Mouse (Mus musculus) stomach, embryonic 16.5 days (tissue): Measurements from ENCODE around the gene Fry. TPM values are rescaled to one million over a fixed set of nuclear protein-coding genes. Genes with fewer than 3 reads are reported as not detected.
A peak's percentile ranks its signal among the peaks of the same experiment; 100 is the strongest.

Experiments
- ATAC-seq: fragments of 200-750 bp; cut with Nextera tagmentation; 2 replicates; pipeline ENCODE4 v1.8.0; 2017; ENCODE audit warnings: moderate number of reproducible peaks, moderate TSS enrichment; ENCODE audit not compliant: insufficient read depth, low FRiP score
- H3K27ac ChIP-seq: fragments of 300-500 bp; sonication (generic); 2 replicates; pipeline ENCODE4 v1.5.1; 2014; ENCODE audit warnings: low read length
- H3K27me3 ChIP-seq: fragments of 300-500 bp; sonication (generic); 2 replicates; pipeline ENCODE4 v1.6.1; 2014; ENCODE audit warnings: low read length, control low read depth, mixed read lengths; ENCODE audit not compliant: control insufficient read depth, insufficient read depth
- H3K36me3 ChIP-seq: fragments of 300-500 bp; sonication (generic); 2 replicates; pipeline ENCODE4 v1.6.1; 2014; ENCODE audit warnings: low read length; ENCODE audit not compliant: control insufficient read depth, insufficient read depth
- H3K4me1 ChIP-seq: fragments of 300-500 bp; sonication (generic); 2 replicates; pipeline ENCODE4 v1.6.1; 2014; ENCODE audit warnings: low read length, control low read depth, mixed read lengths; ENCODE audit not compliant: control insufficient read depth, insufficient read depth
- H3K4me2 ChIP-seq: fragments of 300-500 bp; sonication (generic); 2 replicates; pipeline ENCODE4 v1.6.1; 2014; ENCODE audit warnings: low read depth, low read length, mixed read lengths
- H3K4me3 ChIP-seq: fragments of 300-500 bp; sonication (generic); replicated peaks from 2 replicates; pipeline ENCODE4 v1.5.1; 2014; ENCODE audit warnings: mild to moderate bottlenecking, low read length
- H3K9ac ChIP-seq: fragments of 300-500 bp; sonication (generic); 2 replicates; pipeline ENCODE4 v1.6.1; 2014; ENCODE audit warnings: low read length
- H3K9me3 ChIP-seq: fragments of 300-500 bp; sonication (generic); replicated peaks from 2 replicates; pipeline ENCODE4 v1.6.1; 2016; ENCODE audit warnings: low read length, control low read depth; ENCODE audit not compliant: control insufficient read depth
- WGBS: fragments of 180-500 bp; shearing (Covaris S2); extraction: QIAGEN DNeasy Blood & Tissue Kit; methylation state at CpG from one replicate; pipeline ENCODE4 v1.1.7; 2014; 5-methylcytosine and 5-hydroxymethylcytosine counted together
- polyA plus RNA-seq: library from polyadenylated mRNA; unstranded; fragments of >200 nt; fragmentation: Nextera tagmentation; extraction: Ambion mirVana; gene quantifications from 2 replicates; pipeline ENCODE4 v1.2.1, GENCODE M21; 2015

Fry gene
- polyA plus RNA-seq, 1 experiment from 2014 or later: 10.8 TPM

DNA sequence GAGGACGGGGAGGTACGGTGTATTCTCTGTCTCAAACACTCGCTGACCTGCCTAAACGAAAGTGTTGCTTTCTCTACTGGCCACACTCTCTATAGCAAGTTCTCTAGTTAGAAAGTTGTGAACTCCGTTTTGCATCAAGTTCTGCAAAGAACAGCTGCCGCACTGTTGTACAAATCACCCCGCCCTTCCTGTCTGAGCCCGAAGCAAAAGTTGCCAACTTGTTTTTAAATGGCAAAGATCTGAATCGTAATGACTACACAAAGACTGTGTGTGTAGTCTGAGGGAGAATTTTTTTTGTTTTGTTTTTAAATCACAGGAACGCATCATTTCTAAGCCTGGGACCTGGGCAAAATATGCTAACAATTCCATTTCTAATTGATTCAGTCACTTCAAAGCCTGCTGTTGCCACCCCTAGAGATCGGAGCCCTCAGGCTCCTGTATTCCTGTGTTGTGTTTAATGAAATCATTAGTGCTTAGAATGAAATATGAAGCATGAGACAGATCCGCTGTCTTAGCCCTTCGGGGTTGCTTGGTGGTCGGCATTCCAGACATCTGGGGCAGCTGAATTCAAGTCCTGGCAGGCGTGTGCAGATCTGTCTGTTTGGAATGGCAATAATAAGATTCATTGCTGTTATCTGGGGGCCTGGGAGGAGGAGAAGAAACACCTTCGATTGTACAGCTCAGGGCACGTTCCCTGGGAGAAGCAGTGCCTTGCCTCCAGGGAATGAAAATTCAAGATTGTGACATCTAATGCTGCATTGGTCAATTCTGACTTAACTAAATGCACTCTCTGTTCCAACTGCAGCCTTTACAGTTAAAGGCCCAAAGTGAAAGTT, 339.7 kb downstream of the Fry start:
- peak; percentile 51; the same call in 1 of the 2 replicates for ATAC-seq
- Histone ChIP-seq H3K9me3 (peaks cover 4% of the 10 kb centered on the region; the same call in 1 of the 2 replicates), H3K4me2 (peak overlapping the region; percentile 32)

DNA sequence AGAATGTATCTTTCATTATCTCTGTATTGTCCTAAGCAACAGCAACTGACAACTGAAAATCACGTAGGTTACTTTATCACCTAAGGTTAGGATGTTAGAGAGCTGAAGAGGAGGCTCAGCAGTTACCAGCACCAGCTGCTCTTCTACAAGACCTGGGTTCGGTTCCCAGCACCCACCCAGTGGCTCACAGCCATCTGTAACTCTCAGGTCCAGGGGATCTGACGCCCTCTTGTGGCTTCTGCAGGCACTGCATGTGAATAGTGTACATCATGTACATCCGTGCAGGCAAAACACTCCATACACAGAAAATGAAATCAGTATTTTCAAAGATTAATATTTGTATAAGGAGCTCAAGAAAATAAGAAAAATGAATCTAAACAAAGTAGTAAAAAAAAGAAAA, 341.4 kb downstream of the Fry start:
- Histone ChIP-seq H3K27me3 (no peaks in the 10 kb centered on the region), H3K27ac (no peak overlapping the region), H3K4me1 (peaks cover 4% of the 10 kb centered on the region; the same call in 1 of the 2 replicates), H3K9me3 (peaks cover 4% of the 10 kb centered on the region; the same call in 1 of the 2 replicates), H3K4me3 (no peak overlapping the region), H3K9ac (no peak overlapping the region), H3K36me3 (0 out of 2 replicates have a peak, but pooled peaks cover 3% of the 10 kb centered on the region), H3K4me2 (no peak overlapping the region)
- WGBS: 77% methylated on average over 4 of the region's 4 CpGs
- no peak for ATAC-seq

More for the DNA sequence above, 339.7 kb downstream of the Fry start:
- H3K36me3 ChIP-seq: 0 out of 2 replicates have a peak, but pooled peaks cover 3% of the 10 kb centered on the region
- H3K4me3 ChIP-seq: peak overlapping the region; percentile 13; the same call in 1 of the 2 replicates
- H3K27me3 ChIP-seq: no peaks in the 10 kb centered on the region
- H3K4me1 ChIP-seq: peaks cover 4% of the 10 kb centered on the region; the same call in 1 of the 2 replicates
- peak overlapping the region; percentile 69 for H3K27ac ChIP-seq
- peak overlapping the region; percentile 12; the same call in 1 of the 2 replicates for H3K9ac ChIP-seq
- WGBS: 36% methylated on average over 17 of the region's 17 CpGs

DNA sequence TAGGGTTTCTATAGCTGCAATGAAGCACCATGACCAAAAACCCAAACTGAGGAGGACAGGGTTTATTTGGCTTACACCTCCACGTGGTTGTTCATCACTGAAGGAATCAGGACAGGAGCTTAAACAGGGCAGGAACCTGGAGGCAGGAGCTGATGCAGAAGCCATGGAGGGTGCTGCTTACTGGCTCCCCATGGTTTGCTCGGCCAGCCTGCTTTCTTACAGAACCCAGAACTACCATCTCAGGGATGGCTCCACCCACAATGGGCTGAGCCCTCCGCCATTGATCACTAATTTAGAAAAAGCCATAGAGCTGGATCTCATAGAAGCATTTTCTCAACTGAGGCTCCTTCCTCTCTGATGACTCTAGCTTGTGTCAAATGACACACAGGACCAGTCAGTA, 346.3 kb downstream of the Fry start:
- H3K27me3 ChIP-seq: no peaks in the 10 kb centered on the region
- peaks cover 9% of the 10 kb centered on the region for H3K4me1 ChIP-seq
- H3K9me3 ChIP-seq: peaks cover 2% of the 10 kb centered on the region; the same call in 1 of the 2 replicates
- H3K4me3 ChIP-seq: no peak overlapping the region
- no peaks in the 10 kb centered on the region for H3K36me3 ChIP-seq
- 62% methylated on average over 3 of the region's 3 CpGs for WGBS
- H3K4me2 ChIP-seq: no peak overlapping the region
- no peak overlapping the region for H3K9ac ChIP-seq
- no peak for ATAC-seq
- H3K27ac ChIP-seq: no peak overlapping the region

DNA sequence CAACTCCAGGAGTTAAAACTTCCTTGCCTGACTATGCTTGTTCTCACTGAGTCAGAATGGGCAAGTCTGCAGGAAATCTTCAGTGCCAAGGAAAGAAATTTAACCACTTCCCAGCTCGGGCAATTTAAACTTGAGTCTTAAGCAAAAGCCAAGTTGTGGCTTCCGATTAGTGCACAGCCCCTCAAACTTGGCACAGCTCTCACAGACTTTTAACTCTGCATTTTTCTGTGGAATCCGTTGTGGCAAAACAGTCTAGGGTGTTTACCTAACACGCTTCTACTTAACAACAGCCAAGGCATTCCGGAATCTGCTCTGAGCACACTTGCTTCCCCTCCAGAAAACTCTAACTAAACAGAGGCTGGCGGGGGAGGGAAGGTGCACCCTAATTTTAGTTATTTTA, 346.8 kb downstream of the Fry start:
- no peak overlapping the region for H3K4me3 ChIP-seq
- ATAC-seq: no peak

DNA sequence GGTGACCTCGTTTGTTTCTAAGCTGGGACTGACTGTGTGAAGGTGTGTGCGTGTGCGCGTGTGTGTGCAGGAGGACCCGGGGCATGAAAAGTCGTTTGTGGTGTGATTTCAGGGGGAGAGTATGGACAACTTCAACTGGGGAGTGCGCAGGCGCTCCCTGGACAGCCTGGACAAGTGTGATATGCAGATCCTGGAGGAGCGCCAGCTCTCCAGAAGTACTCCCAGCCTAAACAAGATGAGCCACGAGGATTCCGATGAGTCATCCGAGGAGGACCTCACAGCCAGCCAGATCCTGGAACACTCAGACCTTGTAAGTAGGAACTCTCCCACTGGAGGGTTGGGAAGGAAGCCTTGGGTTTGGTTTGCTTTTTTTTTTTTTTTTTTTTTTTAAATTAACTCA, 347.7 kb downstream of the Fry start:
- 47% methylated on average over 12 of the region's 12 CpGs for WGBS
- no peaks in the 10 kb centered on the region for H3K27me3 ChIP-seq
- no peaks in the 10 kb centered on the region for H3K36me3 ChIP-seq
- H3K9ac ChIP-seq: no peak overlapping the region
- H3K27ac ChIP-seq: peak overlapping the region; percentile 66; the same call in 1 of the 2 replicates
- peak; percentile 96 for ATAC-seq
- H3K4me3 ChIP-seq: no peak overlapping the region
- H3K4me1 ChIP-seq: peaks cover 9% of the 10 kb centered on the region
- peak overlapping the region; percentile 14; the same call in 1 of the 2 replicates for H3K4me2 ChIP-seq
- H3K9me3 ChIP-seq: no peaks in the 10 kb centered on the region

More for the DNA sequence above, 346.8 kb downstream of the Fry start:
- H3K27ac ChIP-seq: no peak overlapping the region
- 50% methylated on average over 6 of the region's 6 CpGs for WGBS
- no peak overlapping the region for H3K9ac ChIP-seq
- no peak overlapping the region for H3K4me2 ChIP-seq
- H3K4me1 ChIP-seq: peaks cover 9% of the 10 kb centered on the region
- no peaks in the 10 kb centered on the region for H3K36me3 ChIP-seq
- no peaks in the 10 kb centered on the region for H3K27me3 ChIP-seq
- H3K9me3 ChIP-seq: no peaks in the 10 kb centered on the region

DNA sequence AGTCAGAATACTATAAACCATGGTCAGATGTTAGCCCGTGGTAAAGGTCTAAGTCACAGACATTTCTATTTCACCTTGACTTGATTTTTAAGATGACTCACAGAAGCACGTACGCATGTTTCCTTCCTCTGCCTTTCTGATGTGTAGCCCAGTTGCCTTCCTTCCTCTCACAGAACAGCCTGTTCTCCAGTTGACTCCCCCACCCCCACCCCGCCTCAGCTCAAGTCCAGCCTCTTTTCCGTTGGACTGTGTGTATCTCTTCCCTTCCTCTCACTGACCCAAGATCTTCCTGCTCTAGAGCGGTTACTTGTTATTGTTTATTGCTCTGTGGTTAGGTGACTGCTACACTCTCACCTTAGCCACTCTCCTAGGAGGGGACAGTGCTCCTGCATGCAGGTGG, 350.0 kb downstream of the Fry start:
- no peak overlapping the region for H3K4me3 ChIP-seq
- H3K27ac ChIP-seq: no peak overlapping the region
- WGBS: 64% methylated on average over 6 of the region's 6 CpGs
- H3K4me2 ChIP-seq: no peak overlapping the region
- peaks cover 9% of the 10 kb centered on the region for H3K4me1 ChIP-seq
- no peaks in the 10 kb centered on the region for H3K9me3 ChIP-seq
- ATAC-seq: no peak
- no peak overlapping the region for H3K9ac ChIP-seq
- H3K36me3 ChIP-seq: 0 out of 2 replicates have a peak, but pooled peaks cover 3% of the 10 kb centered on the region
- no peaks in the 10 kb centered on the region for H3K27me3 ChIP-seq

DNA sequence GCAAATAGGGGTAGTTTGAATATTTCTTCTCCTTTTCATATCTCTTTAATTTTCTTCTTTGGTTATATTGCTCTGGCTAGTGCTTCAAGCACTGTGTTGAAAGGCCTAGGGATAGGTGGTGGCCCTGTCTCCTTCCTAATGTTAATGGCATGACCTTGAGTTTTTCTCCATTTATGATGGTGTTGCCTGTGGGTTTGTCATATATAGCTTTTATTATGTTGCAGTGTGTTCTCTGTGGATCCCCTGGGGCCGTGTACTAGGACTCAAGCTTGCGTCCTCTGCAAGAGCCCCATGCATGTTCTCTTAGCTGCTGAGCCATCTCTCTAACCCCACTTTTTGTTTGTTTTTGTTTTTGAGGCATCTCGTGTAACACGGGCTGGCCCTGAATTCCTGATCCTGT, 358.9 kb downstream of the Fry start:
- Histone ChIP-seq H3K36me3 (0 out of 2 replicates have a peak, but pooled peaks cover 3% of the 10 kb centered on the region), H3K4me3 (no peak overlapping the region), H3K27ac (no peak overlapping the region), H3K4me1 (no peaks in the 10 kb centered on the region), H3K4me2 (no peak overlapping the region), H3K9me3 (no peaks in the 10 kb centered on the region), H3K9ac (no peak overlapping the region), H3K27me3 (no peaks in the 10 kb centered on the region)
- ATAC-seq: no peak
- WGBS: 69% methylated on average over 4 of the region's 4 CpGs

DNA sequence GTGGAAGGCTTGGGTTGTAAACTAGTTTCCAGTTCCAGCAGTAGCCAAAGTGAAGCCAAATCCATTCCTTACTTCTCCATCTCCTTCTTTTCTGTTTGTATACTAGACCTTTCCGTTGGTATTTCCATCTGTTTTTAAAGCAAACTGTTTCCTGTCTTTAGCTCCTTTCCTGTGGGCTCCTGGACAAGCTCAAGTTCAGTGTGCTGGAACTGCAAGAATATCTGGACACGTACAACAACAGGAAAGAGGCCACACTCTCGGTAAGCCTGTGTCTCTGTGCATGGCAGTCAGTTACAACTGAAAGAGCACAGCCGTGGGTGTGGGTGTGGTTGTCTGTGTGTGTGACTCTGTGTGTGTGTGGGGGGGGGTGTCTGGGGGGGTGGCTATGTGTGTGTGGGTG, 360.2 kb downstream of the Fry start:
- Histone ChIP-seq H3K27ac (no peak overlapping the region), H3K4me2 (no peak overlapping the region), H3K9me3 (no peaks in the 10 kb centered on the region), H3K4me1 (no peaks in the 10 kb centered on the region), H3K9ac (no peak overlapping the region), H3K27me3 (no peaks in the 10 kb centered on the region), H3K36me3 (no peaks in the 10 kb centered on the region), H3K4me3 (no peak overlapping the region)
- WGBS: 45% methylated on average over 4 of the region's 4 CpGs
- no peak for ATAC-seq

DNA sequence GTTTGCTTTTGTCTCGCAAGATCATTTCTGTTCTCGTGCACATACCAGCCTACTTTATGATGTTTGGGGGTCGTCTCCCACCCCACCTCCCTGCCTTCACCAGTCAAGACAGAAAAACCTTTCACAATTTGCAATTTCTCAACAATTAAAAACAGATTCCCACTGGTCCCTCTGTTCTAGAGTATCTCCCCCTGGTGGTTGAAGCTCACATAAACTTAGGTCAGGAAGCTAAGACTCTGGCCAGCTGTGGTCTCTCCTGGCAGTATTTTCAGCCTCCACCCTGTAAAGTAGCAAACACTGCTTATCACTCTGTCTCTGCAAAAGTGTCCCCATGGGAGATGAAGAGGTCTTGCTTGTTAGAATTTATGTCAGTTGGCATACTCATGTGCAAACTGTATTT, 366.8 kb downstream of the Fry start:
- 63% methylated on average over 3 of the region's 3 CpGs for WGBS
- Histone ChIP-seq H3K27me3 (no peaks in the 10 kb centered on the region), H3K27ac (no peak overlapping the region), H3K36me3 (no peaks in the 10 kb centered on the region), H3K4me2 (no peak overlapping the region), H3K4me1 (no peaks in the 10 kb centered on the region), H3K4me3 (no peak overlapping the region), H3K9me3 (no peaks in the 10 kb centered on the region), H3K9ac (no peak overlapping the region)
- no peak for ATAC-seq
